Mouse (Mus musculus) G1E (cell line): ENCODE results near the gene Ptpn21. TPM values are rescaled to one million over a fixed set of nuclear protein-coding genes. Genes with fewer than 3 reads are reported as not detected.
A peak's percentile ranks its signal among the peaks of the same experiment; 100 is the strongest.

Source experiments
- ATAC-seq: 2 replicates; pipeline ENCODE4 v1.8.0; 2016; ENCODE audit warnings: mild to moderate bottlenecking; ENCODE audit not compliant: insufficient number of reproducible peaks, poor library complexity, low FRiP score, severe bottlenecking; ENCODE audit errors: extremely low read depth
- DNase-seq: peaks from one replicate; pipeline ENCODE4 v3.0.0; 2012; ENCODE audit warnings: low spot score
- H3K27me3 ChIP-seq: 2 replicates; pipeline ENCODE4 v1.6.1; 2012; ENCODE audit warnings: mild to moderate bottlenecking, low read length, inconsistent platforms; ENCODE audit not compliant: insufficient read depth
- H3K36me3 ChIP-seq: replicated peaks from 2 replicates; pipeline ENCODE3; 2012; ENCODE audit warnings: mild to moderate bottlenecking, inconsistent platforms
- H3K4me1 ChIP-seq: 2 replicates; pipeline ENCODE4 v1.6.1; 2012; ENCODE audit warnings: low read depth, low read length, inconsistent platforms, mixed read lengths; ENCODE audit not compliant: insufficient read depth
- H3K4me3 ChIP-seq: 2 replicates; pipeline ENCODE4 v1.5.1; 2012; ENCODE audit warnings: low read depth, mild to moderate bottlenecking, inconsistent platforms, low read length, moderate library complexity, mixed read lengths
- H3K9me3 ChIP-seq: replicated peaks from 2 replicates; pipeline ENCODE4 v1.6.1; 2012; ENCODE audit warnings: inconsistent platforms
- CTCF ChIP-seq: IDR thresholded peaks from 2 replicates; pipeline ENCODE4 v1.5.1; 2012; ENCODE audit warnings: low read depth, low read length, inconsistent platforms, mixed read lengths
- GATA1 ChIP-seq: IDR thresholded peaks from 2 replicates; pipeline ENCODE4 v1.6.1; 2012; ENCODE audit warnings: borderline replicate concordance, low read length, inconsistent platforms, mixed read lengths
- GATA2 ChIP-seq: IDR thresholded peaks from 2 replicates; pipeline ENCODE4 v1.6.1; 2012; ENCODE audit warnings: low read depth, low read length, inconsistent platforms, borderline replicate concordance
- POLR2AphosphoS5 ChIP-seq: IDR thresholded peaks from 2 replicates; pipeline ENCODE4 v1.6.1; 2012; ENCODE audit warnings: low read depth, low read length, inconsistent platforms; ENCODE audit not compliant: insufficient replicate concordance
- TAL1 ChIP-seq: conservative IDR thresholded peaks from 2 replicates; pipeline ENCODE4 v1.6.1; 2012; ENCODE audit warnings: low read depth, low read length, inconsistent platforms, mixed read lengths
- polyA plus RNA-seq: library from polyadenylated mRNA; stranded (reverse); fragments of >175 nt; gene quantifications from 2 replicates; pipeline ENCODE4 v1.2.3, GENCODE M21; 2012
- total RNA-seq, 2 experiments: library from RNA; stranded (forward) in 1 of 2; stranded (reverse) in 1 of 2; fragments of 200-1000 nt in 1 of 2; fragments of >200 nt in 1 of 2; fragmentation: Nextera tagmentation in 1 of 2; gene quantifications; 2 replicates each; pipeline ENCODE4 v1.2.3; 2014 to 2017

Ptpn21 gene
- total RNA-seq (2014; fragmentation: Nextera tagmentation) (35.4 and 36.5 TPM in 2 replicates), total RNA-seq (2017) (7.2 and 7.7 TPM in 2 replicates), polyA plus RNA-seq (6.7 and 9.0 TPM in 2 replicates)

DNA sequence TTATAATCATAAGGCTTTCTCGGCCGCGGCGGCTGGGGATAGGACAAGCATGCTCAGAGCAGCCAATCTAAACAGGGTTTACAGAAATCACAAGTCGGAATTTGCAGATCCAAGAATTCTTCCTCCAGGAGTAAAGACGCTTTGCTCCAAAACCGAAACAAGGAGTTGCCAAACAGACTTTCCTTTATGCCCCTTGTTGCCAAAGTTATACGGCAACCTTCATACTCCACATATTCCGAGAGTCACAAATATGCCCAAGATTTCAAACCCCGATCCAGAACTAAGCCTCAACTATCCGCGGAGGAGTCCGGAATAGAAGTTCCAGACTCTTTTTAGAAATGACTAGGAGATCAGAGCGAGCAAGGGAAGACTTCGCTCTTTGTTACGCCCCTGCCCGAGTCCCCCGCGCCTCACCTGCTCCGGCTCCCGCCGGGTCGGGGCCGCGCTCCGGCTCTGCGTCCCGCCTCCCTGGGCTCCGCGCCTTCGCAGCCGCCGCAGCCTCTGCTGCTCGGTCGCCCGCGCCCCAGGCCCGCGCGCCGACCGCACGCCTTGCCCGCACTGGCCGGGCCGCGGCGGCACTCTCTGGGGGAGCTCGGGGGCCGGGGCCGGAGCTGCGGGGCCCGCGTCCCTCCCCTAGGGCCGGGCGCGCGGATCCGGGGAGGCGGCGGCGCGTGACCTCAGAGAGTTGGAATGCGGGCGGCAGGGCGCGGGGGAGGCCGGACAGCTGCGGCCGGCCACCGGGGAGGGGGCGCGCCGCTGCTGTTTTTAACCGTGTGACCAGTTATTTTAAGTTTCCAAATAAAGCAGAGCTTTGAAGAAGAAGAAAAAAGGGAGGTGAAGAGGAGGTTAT, at the start of gene Ptpn21:
Ptpn21 (minus strand) TSS at position 455 of the 850 bp plus-strand sequence.
- DNase-seq: peak; percentile 59
- peaks cover 16% of the 10 kb centered on the region for H3K27me3 ChIP-seq
- H3K4me1 ChIP-seq: peaks cover 56% of the 10 kb centered on the region
- TF ChIP-seq POLR2AphosphoS5: no peak
- TF ChIP-seq GATA1: no peak
- TF ChIP-seq GATA2: no peak
- no peak for TF ChIP-seq CTCF
- no peak for TF ChIP-seq TAL1
- 0 out of 2 replicates have a peak, but pooled peaks cover 1% of the 10 kb centered on the region for H3K9me3 ChIP-seq
- peaks cover 5% of the 10 kb centered on the region for H3K36me3 ChIP-seq
- no peak for ATAC-seq
- peak within 1 kb of the TSS; percentile 76 for H3K4me3 ChIP-seq

DNA sequence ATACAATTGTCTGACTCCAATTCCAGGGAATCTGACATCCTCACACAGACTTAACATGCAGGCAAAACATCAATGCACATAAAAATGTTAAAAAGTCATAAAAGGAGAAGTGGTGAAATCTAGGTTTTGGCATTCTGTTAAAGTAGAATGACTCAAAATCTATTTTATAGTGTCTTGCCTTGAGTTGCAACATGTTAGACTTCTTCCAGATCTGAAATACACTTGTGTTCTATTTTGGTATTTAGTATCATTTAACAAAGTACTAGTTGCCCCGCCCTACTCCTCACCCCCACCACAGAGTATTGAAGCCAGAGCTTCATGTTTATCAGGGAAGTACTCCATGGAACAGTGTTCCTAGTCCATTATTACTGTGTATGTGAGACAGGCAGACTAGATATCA, 47.0 kb upstream of the Ptpn21 start:
- Histone ChIP-seq H3K4me1 (no peaks in the 10 kb centered on the region), H3K27me3 (no peaks in the 10 kb centered on the region), H3K36me3 (peaks cover 81% of the 10 kb centered on the region), H3K4me3 (no peak overlapping the region), H3K9me3 (no peaks in the 10 kb centered on the region)
- TF ChIP-seq TAL1: no peak
- no peak for TF ChIP-seq GATA1
- no peak for TF ChIP-seq GATA2
- TF ChIP-seq CTCF: no peak
- no peak for TF ChIP-seq POLR2AphosphoS5
- ATAC-seq (no peak), DNase-seq (no peak)

- Histone ChIP-seq H3K36me3 (peaks cover 89% of the 10 kb centered on the region), H3K4me1 (peaks cover 16% of the 10 kb centered on the region), H3K9me3 (no peaks in the 10 kb centered on the region), H3K27me3 (no peaks in the 10 kb centered on the region), H3K4me3 (no peak overlapping the region)
- TF ChIP-seq GATA2: no peak
- TF ChIP-seq TAL1: no peak
- DNase-seq (no peak), ATAC-seq (peak; percentile 37; the same call in 1 of the 2 replicates)
Observed at GRCm38 (mm10) chr12:98779148-98779547, 41.9 kb upstream of the Ptpn21 start.

GRCm38 (mm10) chr12:98777509-98777908, 40.3 kb upstream of the Ptpn21 start:
- ATAC-seq (no peak), DNase-seq (no peak)
- Histone ChIP-seq H3K36me3 (peaks cover 90% of the 10 kb centered on the region), H3K4me3 (no peak overlapping the region), H3K4me1 (peaks cover 16% of the 10 kb centered on the region), H3K27me3 (no peaks in the 10 kb centered on the region), H3K9me3 (no peaks in the 10 kb centered on the region)
- TF ChIP-seq TAL1: no peak
- TF ChIP-seq CTCF: no peak
- no peak for TF ChIP-seq GATA1
- no peak for TF ChIP-seq POLR2AphosphoS5
- TF ChIP-seq GATA2: no peak

DNA sequence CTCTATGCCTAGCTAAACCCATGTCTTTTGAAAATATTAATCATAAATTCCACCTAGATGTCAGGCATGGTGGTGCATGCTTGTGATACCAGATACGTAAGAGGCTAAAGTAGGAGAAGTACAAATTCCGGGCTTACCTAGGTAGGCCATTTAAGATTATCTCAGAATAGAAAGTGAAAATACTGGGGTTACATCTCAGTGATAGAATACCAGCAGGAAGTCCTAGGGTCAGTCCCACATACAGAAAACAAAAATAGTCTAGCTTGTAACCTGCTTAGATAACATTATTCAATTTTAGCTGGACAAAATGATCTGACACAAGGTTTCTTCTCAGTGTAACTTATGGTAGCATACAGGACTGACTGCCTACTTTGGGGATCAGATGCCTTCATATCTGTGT, 29.0 kb upstream of the Ptpn21 start:
- no peaks in the 10 kb centered on the region for H3K4me1 ChIP-seq
- no peaks in the 10 kb centered on the region for H3K9me3 ChIP-seq
- H3K36me3 ChIP-seq: peaks cover 92% of the 10 kb centered on the region
- no peak for TF ChIP-seq GATA1
- no peak for TF ChIP-seq CTCF
- no peak for TF ChIP-seq TAL1
- no peak for TF ChIP-seq GATA2
- TF ChIP-seq POLR2AphosphoS5: no peak
- ATAC-seq: no peak
- no peak for DNase-seq
- H3K4me3 ChIP-seq: no peak overlapping the region
- H3K27me3 ChIP-seq: no peaks in the 10 kb centered on the region

DNA sequence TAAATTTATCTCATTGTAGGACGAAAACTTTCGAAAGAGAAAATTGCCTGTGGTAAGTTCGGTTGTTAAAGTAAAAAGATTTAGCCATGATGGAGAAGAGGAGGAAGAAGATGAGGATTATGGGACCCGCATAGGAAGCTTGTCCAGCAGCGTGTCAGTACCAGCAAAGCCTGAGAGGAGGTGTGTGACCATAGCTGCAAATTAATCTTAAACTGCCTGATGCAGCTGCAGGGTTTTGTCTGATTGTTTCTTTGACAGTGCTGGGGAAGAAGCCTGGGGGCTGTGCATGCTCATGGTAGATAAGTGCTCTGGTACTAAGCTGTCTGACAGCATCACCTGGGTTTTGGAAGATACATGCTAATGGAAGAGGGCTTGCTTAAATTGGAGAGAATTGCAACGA, 22.5 kb upstream of the Ptpn21 start:
- no peak overlapping the region for H3K4me3 ChIP-seq
- H3K9me3 ChIP-seq: no peaks in the 10 kb centered on the region
- ATAC-seq (no peak), DNase-seq (no peak)
- H3K36me3 ChIP-seq: peaks cover 96% of the 10 kb centered on the region
- no peak for TF ChIP-seq POLR2AphosphoS5
- no peak for TF ChIP-seq GATA1
- TF ChIP-seq CTCF: no peak
- TF ChIP-seq TAL1: no peak
- no peak for TF ChIP-seq GATA2
- H3K27me3 ChIP-seq: no peaks in the 10 kb centered on the region
- H3K4me1 ChIP-seq: peaks cover 6% of the 10 kb centered on the region
